Mouse (Mus musculus): ENCODE results near the gene Ccdc134. TPM values are rescaled to one million over a fixed set of nuclear protein-coding genes. Genes with fewer than 3 reads are reported as not detected.

Gene Ccdc134
- polyA plus RNA-seq, 1 experiment from 2014 or later: 4.2 TPM

- no peak for TF ChIP-seq CTCF (IDR thresholded peaks at IDR 0.05; ENCODE audit: low read depth)
- no peak overlapping the region for H3K4me2 ChIP-seq (replicated peaks; ENCODE audit: low read depth)
- H3K9me3 ChIP-seq (ENCODE audit: control insufficient read depth): 0 out of 2 replicates have a peak, but pooled peaks cover 3% of the 10 kb centered on the region
- no peak overlapping the region for H3K9ac ChIP-seq (ENCODE audit: low read depth, low read length)
- 60% methylated on average over 10 of the region's 10 CpGs for WGBS
- peaks cover 90% of the 10 kb centered on the region for H3K36me3 ChIP-seq (ENCODE audit: control insufficient read depth, insufficient read depth)
- H3K4me3 ChIP-seq (ENCODE audit: low read depth, low read length): no peak overlapping the region
- H3K4me1 ChIP-seq (replicated peaks; ENCODE audit: control insufficient read depth, insufficient read depth, low read length): no peaks in the 10 kb centered on the region
- peak overlapping the region; percentile 80 for H3K27ac ChIP-seq (ENCODE audit: low read depth, low read length)
- H3K27me3 ChIP-seq (replicated peaks; ENCODE audit: control insufficient read depth, insufficient read depth, low read length): no peaks in the 10 kb centered on the region
- no peak for ATAC-seq
These were observed 55.9 kb downstream of the Ccdc134 start for GRCm38 (mm10) chr15:82183596-82183995.

- Histone ChIP-seq H3K27me3 (replicated peaks; ENCODE audit: control insufficient read depth, insufficient read depth, low read length) (no peaks in the 10 kb centered on the region), H3K36me3 (ENCODE audit: control insufficient read depth, insufficient read depth) (peaks cover 85% of the 10 kb centered on the region), H3K4me3 (ENCODE audit: low read depth, low read length) (no peak overlapping the region), H3K9me3 (ENCODE audit: control insufficient read depth) (0 out of 2 replicates have a peak, but pooled peaks cover 3% of the 10 kb centered on the region), H3K9ac (ENCODE audit: low read depth, low read length) (no peak overlapping the region; the same call in 1 of the 2 replicates), H3K4me1 (replicated peaks; ENCODE audit: control insufficient read depth, insufficient read depth, low read length) (no peaks in the 10 kb centered on the region), H3K27ac (ENCODE audit: low read depth, low read length) (peak overlapping the region; percentile 80), H3K4me2 (replicated peaks; ENCODE audit: low read depth) (0 out of 2 replicates have a peak overlapping the region, but pooled peaks have one; percentile 18)
- WGBS: 48% methylated on average over 7 of the region's 7 CpGs
- ATAC-seq: peak; percentile 53
- TF ChIP-seq CTCF (IDR thresholded peaks at IDR 0.05; ENCODE audit: low read depth): no peak
These were observed 56.5 kb downstream of the Ccdc134 start for GRCm38 (mm10) chr15:82184183-82184582.

GRCm38 (mm10) chr15:82184656-82185055, 56.9 kb downstream of the Ccdc134 start:
- Histone ChIP-seq H3K27me3 (replicated peaks; ENCODE audit: control insufficient read depth, insufficient read depth, low read length) (no peaks in the 10 kb centered on the region), H3K9me3 (ENCODE audit: control insufficient read depth) (0 out of 2 replicates have a peak, but pooled peaks cover 3% of the 10 kb centered on the region), H3K4me1 (replicated peaks; ENCODE audit: control insufficient read depth, insufficient read depth, low read length) (no peaks in the 10 kb centered on the region), H3K9ac (ENCODE audit: low read depth, low read length) (no peak overlapping the region; the same call in 1 of the 2 replicates), H3K4me3 (ENCODE audit: low read depth, low read length) (no peak overlapping the region), H3K4me2 (replicated peaks; ENCODE audit: low read depth) (no peak overlapping the region), H3K27ac (ENCODE audit: low read depth, low read length) (peak overlapping the region; percentile 80), H3K36me3 (ENCODE audit: control insufficient read depth, insufficient read depth) (peaks cover 85% of the 10 kb centered on the region)
- peak; percentile 79 for ATAC-seq
- 58% methylated on average over 10 of the region's 10 CpGs for WGBS
- no peak for TF ChIP-seq CTCF (IDR thresholded peaks at IDR 0.05; ENCODE audit: low read depth)

GRCm38 (mm10) chr15:82185062-82185783, 57.5 kb downstream of the Ccdc134 start:
- Histone ChIP-seq H3K4me1 (replicated peaks; ENCODE audit: control insufficient read depth, insufficient read depth, low read length) (no peaks in the 10 kb centered on the region), H3K4me3 (ENCODE audit: low read depth, low read length) (no peak overlapping the region), H3K4me2 (replicated peaks; ENCODE audit: low read depth) (no peak overlapping the region), H3K27ac (ENCODE audit: low read depth, low read length) (peak overlapping the region; percentile 80), H3K27me3 (replicated peaks; ENCODE audit: control insufficient read depth, insufficient read depth, low read length) (no peaks in the 10 kb centered on the region), H3K9ac (ENCODE audit: low read depth, low read length) (no peak overlapping the region), H3K9me3 (ENCODE audit: control insufficient read depth) (0 out of 2 replicates have a peak, but pooled peaks cover 3% of the 10 kb centered on the region), H3K36me3 (ENCODE audit: control insufficient read depth, insufficient read depth) (peaks cover 84% of the 10 kb centered on the region)
- no peak for TF ChIP-seq CTCF (IDR thresholded peaks at IDR 0.05; ENCODE audit: low read depth)
- WGBS: 68% methylated on average over 14 of the region's 14 CpGs
- peak; percentile 34; the same call in 1 of the 2 replicates for ATAC-seq

GRCm38 (mm10) chr15:82186131-82186530, 58.4 kb downstream of the Ccdc134 start:
- 66% methylated on average over 14 of the region's 14 CpGs for WGBS
- Histone ChIP-seq H3K36me3 (ENCODE audit: control insufficient read depth, insufficient read depth) (peaks cover 80% of the 10 kb centered on the region), H3K4me2 (replicated peaks; ENCODE audit: low read depth) (no peak overlapping the region), H3K4me3 (ENCODE audit: low read depth, low read length) (no peak overlapping the region), H3K27ac (ENCODE audit: low read depth, low read length) (0 out of 2 replicates have a peak overlapping the region, but pooled peaks have one; percentile 30), H3K27me3 (replicated peaks; ENCODE audit: control insufficient read depth, insufficient read depth, low read length) (no peaks in the 10 kb centered on the region), H3K4me1 (replicated peaks; ENCODE audit: control insufficient read depth, insufficient read depth, low read length) (no peaks in the 10 kb centered on the region), H3K9ac (ENCODE audit: low read depth, low read length) (no peak overlapping the region), H3K9me3 (ENCODE audit: control insufficient read depth) (0 out of 2 replicates have a peak, but pooled peaks cover 3% of the 10 kb centered on the region)
- no peak for ATAC-seq
- no peak for TF ChIP-seq CTCF (IDR thresholded peaks at IDR 0.05; ENCODE audit: low read depth)

GRCm38 (mm10) chr15:82186931-82187330, 59.2 kb downstream of the Ccdc134 start:
- peak; percentile 11; the same call in 1 of the 2 replicates for TF ChIP-seq CTCF (IDR thresholded peaks at IDR 0.05; ENCODE audit: low read depth)
- Histone ChIP-seq H3K4me3 (ENCODE audit: low read depth, low read length) (no peak overlapping the region), H3K27ac (ENCODE audit: low read depth, low read length) (0 out of 2 replicates have a peak overlapping the region, but pooled peaks have one; percentile 30), H3K4me2 (replicated peaks; ENCODE audit: low read depth) (no peak overlapping the region), H3K9ac (ENCODE audit: low read depth, low read length) (no peak overlapping the region), H3K27me3 (replicated peaks; ENCODE audit: control insufficient read depth, insufficient read depth, low read length) (no peaks in the 10 kb centered on the region), H3K9me3 (ENCODE audit: control insufficient read depth) (0 out of 2 replicates have a peak, but pooled peaks cover 3% of the 10 kb centered on the region), H3K36me3 (ENCODE audit: control insufficient read depth, insufficient read depth) (peaks cover 84% of the 10 kb centered on the region), H3K4me1 (replicated peaks; ENCODE audit: control insufficient read depth, insufficient read depth, low read length) (no peaks in the 10 kb centered on the region)
- 74% methylated on average over 5 of the region's 5 CpGs for WGBS
- no peak for ATAC-seq
